Mouse (Mus musculus): Measurements from ENCODE around the gene Olfr224.

GRCm38 (mm10) chr11:58606177-58606919 lies 36.0 kb upstream of the Olfr224 start:
- TF ChIP-seq MXI1 (IDR thresholded peaks at IDR 0.05; ENCODE audit: low read depth, low read length) (no peak), NRF1 (IDR thresholded peaks at IDR 0.05; ENCODE audit: insufficient read depth, low read depth, low read length, poor library complexity, severe bottlenecking) (no peak), CHD2 (IDR thresholded peaks at IDR 0.05; ENCODE audit: low read length) (no peak)
